Mouse (Mus musculus) ES-Bruce4 (cell line): ENCODE measurements around the gene Zc3h12d. TPM values are rescaled to one million over a fixed set of nuclear protein-coding genes. Genes with fewer than 3 reads are reported as not detected.

Experiments
- H3K27ac ChIP-seq: 2 replicates; pipeline ENCODE4 v1.5.1; 2012; ENCODE audit warnings: low read length, inconsistent platforms; ENCODE audit not compliant: insufficient read depth
- H3K27me3 ChIP-seq: 2 replicates; pipeline ENCODE4 v1.6.1; 2012; ENCODE audit warnings: mild to moderate bottlenecking, low read length, inconsistent platforms; ENCODE audit not compliant: control insufficient read depth, poor library complexity, insufficient read depth, severe bottlenecking
- H3K36me3 ChIP-seq: 2 replicates; pipeline ENCODE4 v1.6.1; 2012; ENCODE audit warnings: inconsistent platforms, mild to moderate bottlenecking, low read length, moderate library complexity; ENCODE audit not compliant: control insufficient read depth, poor library complexity, insufficient read depth, severe bottlenecking
- H3K4me1 ChIP-seq: one replicate; pipeline ENCODE4 v1.8.1; 2011; ENCODE audit warnings: low read length; ENCODE audit not compliant: control insufficient read depth, insufficient read depth
- H3K4me3 ChIP-seq: 2 replicates; pipeline ENCODE4 v1.5.1; 2011; ENCODE audit warnings: low read depth, mild to moderate bottlenecking, low read length
- H3K9ac ChIP-seq: 2 replicates; pipeline ENCODE4 v1.6.1; 2012; ENCODE audit warnings: low read depth, mild to moderate bottlenecking, inconsistent platforms; ENCODE audit not compliant: poor library complexity, severe bottlenecking
- H3K9me3 ChIP-seq: replicated peaks from 2 replicates; pipeline ENCODE4 v1.6.1; 2012; ENCODE audit warnings: mild to moderate bottlenecking, low read length, inconsistent platforms; ENCODE audit not compliant: control insufficient read depth, poor library complexity, insufficient read depth, severe bottlenecking
- CTCF ChIP-seq: IDR thresholded peaks from one replicate; pipeline ENCODE4 v1.8.1; 2011; ENCODE audit warnings: low read depth, low read length
- EP300 ChIP-seq: IDR thresholded peaks from 2 replicates; pipeline ENCODE4 v1.6.1; 2011; ENCODE audit warnings: low read depth, low read length; ENCODE audit not compliant: insufficient read depth
- POLR2A ChIP-seq: IDR thresholded peaks from one replicate; pipeline ENCODE4 v1.8.1; 2011; ENCODE audit warnings: low read length; ENCODE audit not compliant: insufficient read depth
- polyA plus RNA-seq: library from polyadenylated mRNA; stranded (reverse); fragments of >200 nt; gene quantifications from 2 replicates; pipeline ENCODE4 v1.2.4, GENCODE M21; 2011; ENCODE audit warnings: low read depth; ENCODE audit not compliant: missing spikeins, insufficient read depth, insufficient read length

Zc3h12d gene
- polyA plus RNA-seq, 1 experiment: not detected

DNA sequence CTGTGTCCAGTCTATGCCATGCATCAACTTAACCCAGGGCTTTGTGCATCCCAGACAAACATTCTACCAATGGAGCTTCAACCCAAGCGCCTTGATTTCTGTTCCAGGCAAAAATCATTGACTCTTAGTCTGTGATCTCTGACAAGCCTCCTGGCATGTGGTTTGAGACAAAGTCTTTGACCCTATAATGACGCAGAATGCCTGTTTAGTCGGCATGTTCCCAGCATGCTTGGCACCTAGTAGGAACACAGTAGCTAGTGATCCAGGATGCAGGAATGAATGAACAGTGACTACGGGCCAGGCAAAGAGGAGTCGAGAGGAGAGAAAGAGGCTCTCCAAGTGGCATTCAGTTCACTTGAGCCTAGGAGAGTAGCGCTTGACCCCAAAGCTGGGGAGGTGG, 31.1 kb downstream of the Zc3h12d start:
- TF ChIP-seq CTCF: no peak
- TF ChIP-seq EP300: no peak
- TF ChIP-seq POLR2A: no peak
- Histone ChIP-seq H3K4me3 (no peak overlapping the region), H3K36me3 (no peaks in the 10 kb centered on the region), H3K27me3 (no peaks in the 10 kb centered on the region), H3K4me1 (no peaks in the 10 kb centered on the region), H3K9ac (no peak overlapping the region), H3K27ac (no peak overlapping the region), H3K9me3 (no peaks in the 10 kb centered on the region)

DNA sequence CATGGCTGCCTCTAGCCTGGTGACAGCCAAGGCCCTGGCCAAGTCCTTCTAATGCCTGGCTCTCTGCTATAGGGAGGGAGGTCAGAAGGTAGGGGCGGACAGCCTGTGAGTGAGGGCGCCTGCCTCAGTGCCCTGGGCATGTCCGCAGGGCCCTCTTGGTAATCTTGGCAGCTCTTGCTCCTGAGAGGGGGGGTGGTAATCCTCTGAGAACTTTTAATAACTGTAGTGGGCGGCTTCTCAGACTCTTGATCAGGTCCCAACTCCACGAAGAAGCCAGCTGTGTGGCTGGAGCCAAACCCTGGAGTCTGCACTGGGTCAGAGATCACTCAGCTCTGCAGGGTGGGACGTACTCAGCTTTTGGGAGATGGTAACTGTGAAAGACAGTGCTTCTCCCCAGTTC, 31.9 kb downstream of the Zc3h12d start:
- Histone ChIP-seq H3K9me3 (no peaks in the 10 kb centered on the region), H3K4me3 (no peak overlapping the region), H3K36me3 (no peaks in the 10 kb centered on the region), H3K9ac (no peak overlapping the region), H3K27ac (no peak overlapping the region), H3K4me1 (no peaks in the 10 kb centered on the region), H3K27me3 (no peaks in the 10 kb centered on the region)
- TF ChIP-seq POLR2A: no peak
- no peak for TF ChIP-seq EP300
- TF ChIP-seq CTCF: no peak

DNA sequence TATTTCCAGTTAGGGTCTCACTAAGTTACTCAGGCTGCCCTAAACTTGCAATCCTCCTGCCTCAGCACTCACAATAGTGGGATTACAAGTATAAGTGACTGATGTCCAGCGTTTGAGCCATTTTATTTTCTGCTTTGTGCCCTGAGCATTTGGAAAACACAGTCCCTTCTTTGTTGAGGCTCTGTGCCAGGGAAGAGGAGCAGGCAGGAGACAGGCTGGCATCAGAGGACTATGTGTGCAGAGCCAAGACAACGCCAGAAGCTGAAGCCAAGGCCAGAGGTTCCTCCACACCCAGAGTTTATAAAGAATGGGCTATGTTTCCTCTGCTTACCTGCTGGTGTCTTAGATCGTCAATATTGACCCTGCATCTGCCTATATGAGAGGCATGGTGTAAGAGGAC, 32.5 kb downstream of the Zc3h12d start:
- no peaks in the 10 kb centered on the region for H3K36me3 ChIP-seq
- H3K9me3 ChIP-seq: no peaks in the 10 kb centered on the region
- H3K9ac ChIP-seq: no peak overlapping the region
- TF ChIP-seq POLR2A: no peak
- no peak for TF ChIP-seq EP300
- TF ChIP-seq CTCF: no peak
- H3K27ac ChIP-seq: no peak overlapping the region
- no peaks in the 10 kb centered on the region for H3K27me3 ChIP-seq
- no peaks in the 10 kb centered on the region for H3K4me1 ChIP-seq
- no peak overlapping the region for H3K4me3 ChIP-seq

DNA sequence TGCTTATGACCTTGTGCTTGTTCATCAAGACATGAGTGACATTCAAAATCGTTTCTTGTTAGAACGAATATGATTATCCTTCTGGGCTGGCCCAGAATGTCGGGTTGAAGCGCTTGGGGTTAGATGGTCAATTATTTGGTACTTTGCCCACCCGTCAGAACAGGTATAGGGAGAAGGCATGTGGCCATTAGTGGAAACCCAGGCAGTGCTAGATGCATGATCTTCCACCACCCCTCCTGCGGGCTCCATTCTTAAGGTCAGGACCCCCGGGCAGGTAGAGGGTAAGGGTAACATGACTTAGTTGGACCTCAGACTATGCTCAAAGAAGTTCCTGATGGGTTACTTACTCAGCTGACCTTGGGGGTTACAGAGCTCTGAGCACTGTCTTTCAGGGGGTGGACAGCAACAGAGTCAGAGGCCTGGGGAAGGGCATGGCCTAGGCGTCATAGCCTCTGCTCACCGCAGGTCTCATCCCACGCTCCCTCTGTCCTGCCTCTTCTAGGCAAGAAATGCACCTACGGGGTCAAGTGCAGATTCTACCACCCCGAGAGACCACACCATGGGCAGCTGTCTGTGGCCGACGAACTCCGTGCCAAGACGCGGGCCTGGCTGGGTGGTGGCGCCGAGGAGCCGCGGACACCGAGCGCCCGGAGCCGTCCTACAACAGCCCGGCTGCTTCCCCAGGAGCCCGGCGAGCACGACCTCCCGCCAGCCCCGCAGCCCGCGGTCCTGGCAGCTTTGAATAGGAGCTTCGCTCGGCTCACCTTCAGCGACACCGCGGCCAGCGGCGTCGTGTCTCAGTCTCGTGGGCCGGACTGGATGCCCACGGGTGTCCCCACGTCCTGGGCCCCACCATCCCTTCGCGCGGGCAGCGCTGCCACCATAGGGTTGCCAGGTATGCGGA, 34.7 kb downstream of the Zc3h12d start:
- H3K9ac ChIP-seq: peak overlapping the region; percentile 17; the same call in 1 of the 2 replicates
- no peak overlapping the region for H3K27ac ChIP-seq
- H3K9me3 ChIP-seq: no peaks in the 10 kb centered on the region
- H3K4me3 ChIP-seq: peak overlapping the region; percentile 22
- no peak for TF ChIP-seq CTCF
- TF ChIP-seq EP300: no peak
- no peak for TF ChIP-seq POLR2A
- H3K27me3 ChIP-seq: no peaks in the 10 kb centered on the region
- no peaks in the 10 kb centered on the region for H3K4me1 ChIP-seq
- H3K36me3 ChIP-seq: no peaks in the 10 kb centered on the region

DNA sequence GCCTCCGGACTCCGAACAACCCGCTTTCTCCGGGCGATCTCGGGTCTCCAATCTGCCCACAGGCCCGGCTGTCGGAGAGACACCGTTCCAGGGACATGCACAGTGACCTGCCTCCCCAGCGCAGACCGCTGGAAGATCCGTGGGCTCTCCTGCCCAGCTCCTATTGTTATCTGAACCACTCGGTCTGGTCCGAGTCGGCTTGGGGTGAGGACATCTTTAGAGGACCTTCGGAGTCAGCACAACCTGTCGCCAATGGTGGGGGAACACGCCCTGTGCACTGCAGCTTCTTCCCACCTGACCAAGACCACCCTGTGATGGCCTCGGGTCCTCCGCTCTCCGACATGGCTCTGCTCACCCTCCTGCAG, 35.4 kb downstream of the Zc3h12d start:
- no peaks in the 10 kb centered on the region for H3K9me3 ChIP-seq
- H3K4me1 ChIP-seq: no peaks in the 10 kb centered on the region
- H3K9ac ChIP-seq: peak overlapping the region; percentile 17; the same call in 1 of the 2 replicates
- H3K27me3 ChIP-seq: no peaks in the 10 kb centered on the region
- no peak overlapping the region for H3K27ac ChIP-seq
- no peaks in the 10 kb centered on the region for H3K36me3 ChIP-seq
- peak overlapping the region; percentile 22 for H3K4me3 ChIP-seq
- TF ChIP-seq CTCF (no peak), EP300 (no peak), POLR2A (no peak)

DNA sequence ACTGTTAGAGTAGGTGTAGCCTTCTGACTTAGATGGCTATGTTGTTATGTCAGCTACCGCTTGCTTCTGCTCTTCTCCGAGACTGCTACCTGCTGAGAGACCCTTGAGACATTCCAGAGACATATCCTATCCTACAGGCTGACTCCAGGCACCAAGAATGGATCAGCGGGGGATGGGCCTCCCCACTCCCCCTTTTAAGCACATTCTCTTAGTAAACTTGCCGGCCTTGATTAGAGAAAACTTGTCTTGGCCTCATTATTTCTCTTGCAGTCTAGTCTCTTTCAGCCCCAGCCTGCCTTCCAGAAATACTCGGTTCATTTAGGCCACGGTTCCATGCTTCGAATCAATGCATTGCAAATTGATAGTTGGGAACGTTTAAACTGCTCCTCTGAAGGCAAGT, 37.5 kb downstream of the Zc3h12d start:
- Histone ChIP-seq H3K27ac (no peak overlapping the region), H3K4me1 (no peaks in the 10 kb centered on the region), H3K9me3 (0 out of 2 replicates have a peak, but pooled peaks cover 3% of the 10 kb centered on the region), H3K9ac (no peak overlapping the region), H3K27me3 (no peaks in the 10 kb centered on the region), H3K4me3 (no peak overlapping the region), H3K36me3 (no peaks in the 10 kb centered on the region)
- TF ChIP-seq POLR2A (no peak), EP300 (no peak), CTCF (no peak)
